ENCODE assay signal across 10 mouse cellular contexts in the genomic region with DNA sequence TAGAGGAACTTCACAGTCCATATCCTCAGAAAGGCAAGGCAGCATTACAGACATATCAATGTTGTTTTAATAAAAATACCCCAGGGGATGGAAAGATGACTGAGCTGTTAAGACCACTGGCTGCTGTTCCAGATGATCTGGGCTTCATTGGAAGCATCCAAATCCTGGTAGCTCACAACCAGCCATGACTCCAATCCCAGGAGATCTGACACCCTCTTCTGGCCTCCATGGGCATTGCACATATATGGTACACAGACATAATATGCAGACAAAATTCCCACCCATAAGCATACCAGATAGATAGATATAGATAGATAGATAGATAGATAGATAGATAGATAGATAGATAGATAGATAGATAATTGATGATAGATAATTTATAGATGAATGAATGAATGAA. TPM values are rescaled to one million over a fixed set of nuclear protein-coding genes. Genes with fewer than 3 reads are reported as not detected.
DNase-seq lines count a peak whose midpoint lies in the region; ATAC-seq and TF ChIP-seq lines count a peak whose summit lies in the region.
"Had no signal": no experiment of that assay in that cellular context is flagged by ENCODE, and none has a peak within 500 bp of the region (broad histone marks: within the 10 kb centered on the region; RNA-seq: fewer than 3 reads in every experiment).

No protein-coding gene starts in this region.

- H3K4me2 ChIP-seq in kidney, embryonic 14.5 days (replicated peaks; ENCODE audit: low read depth, low read length) = no peak overlapping the region
- H3K4me2 ChIP-seq: embryonic facial prominence, embryonic 15.5 days had no signal

- peak; percentile 13 for DNase-seq in kidney, adult 2 months
- DNase-seq in thymus, postnatal 0 days (ENCODE audit: low spot score) = peak; percentile 9
- DNase-seq in thymus, postnatal 25 days = no peak
- DNase-seq in embryo, embryonic 10.5 days (ENCODE audit: low spot score) = peak; percentile 60
- peak; percentile 15 for DNase-seq in splenic B cell, adult 2 months (ENCODE audit: low read depth, low spot score)
- no peak for DNase-seq in right cerebral cortex, postnatal 4 days
- DNase-seq in heart, adult 11 months = no peak
- DNase-seq: right cerebral cortex, postnatal 14 days had no signal

- ATAC-seq in kidney, embryonic 14.5 days (ENCODE audit: low FRiP score, low TSS enrichment) = no peak

- peak; percentile 44 for TF ChIP-seq CTCF in kidney, adult 2 months (conservative IDR thresholded peaks at IDR 0.05; ENCODE audit: insufficient read depth, insufficient read length, low read depth, low read length)

- no peak for TF ChIP-seq POLR2A in kidney, adult 2 months (IDR thresholded peaks at IDR 0.05; ENCODE audit: low read depth, low read length)

- H3K9ac ChIP-seq in kidney, embryonic 14.5 days (ENCODE audit: low read depth, low read length) = no peak overlapping the region
- H3K9ac ChIP-seq: embryonic facial prominence, embryonic 15.5 days had no signal

- no peaks in the 10 kb centered on the region for H3K4me1 ChIP-seq in kidney, adult 2 months (ENCODE audit: control insufficient read depth, insufficient read depth, low read length)
- no peaks in the 10 kb centered on the region for H3K4me1 ChIP-seq in kidney, embryonic 14.5 days (ENCODE audit: control insufficient read depth, insufficient read depth, low read length)
- H3K4me1 ChIP-seq: embryonic facial prominence, embryonic 15.5 days had no signal

- no peak overlapping the region for H3K4me3 ChIP-seq in kidney, adult 2 months (ENCODE audit: insufficient read depth, low read depth, low read length)
- no peak overlapping the region for H3K4me3 ChIP-seq in kidney, embryonic 14.5 days (ENCODE audit: low read length)
- H3K4me3 ChIP-seq: embryonic facial prominence, embryonic 15.5 days had no signal

- no peaks in the 10 kb centered on the region for H3K36me3 ChIP-seq in kidney, adult 2 months (ENCODE audit: control insufficient read depth, insufficient read depth, low read length)
- H3K36me3 ChIP-seq in kidney, embryonic 14.5 days (ENCODE audit: control insufficient read depth, insufficient read depth, low read length) = no peaks in the 10 kb centered on the region
- no peaks in the 10 kb centered on the region for H3K36me3 ChIP-seq in splenic B cell, adult 2 months (ENCODE audit: control insufficient read depth, insufficient read depth, low read length, poor library complexity, severe bottlenecking)
- H3K36me3 ChIP-seq: embryonic facial prominence, embryonic 15.5 days had no signal

- no peaks in the 10 kb centered on the region for H3K27me3 ChIP-seq in kidney, adult 2 months (replicated peaks; ENCODE audit: control insufficient read depth, insufficient read depth, low read length)
- H3K27me3 ChIP-seq in kidney, embryonic 14.5 days (ENCODE audit: control insufficient read depth, insufficient read depth, low read length) = no peaks in the 10 kb centered on the region
- no peaks in the 10 kb centered on the region for H3K27me3 ChIP-seq in splenic B cell, adult 2 months (ENCODE audit: control insufficient read depth, insufficient read depth, low read length, poor library complexity, severe bottlenecking)
- H3K27me3 ChIP-seq: embryonic facial prominence, embryonic 15.5 days had no signal

- H3K9me3 ChIP-seq in kidney, embryonic 14.5 days (ENCODE audit: control insufficient read depth, low read length) = no peaks in the 10 kb centered on the region
- H3K9me3 ChIP-seq: embryonic facial prominence, embryonic 15.5 days had no signal

- H3K27ac ChIP-seq in kidney, adult 2 months (ENCODE audit: insufficient read depth, low read depth, low read length) = no peak overlapping the region
- no peak overlapping the region for H3K27ac ChIP-seq in kidney, embryonic 14.5 days (ENCODE audit: low read depth, low read length)
- H3K27ac ChIP-seq: embryonic facial prominence, embryonic 15.5 days had no signal

RNA-seq across cellular contexts. Expression of gene Lca5, which starts 59.6 kb away (rescaled TPM):
- 0.48 and 0.60 TPM in 2 replicates for polyA plus RNA-seq in kidney, adult 2 months (2012; rRNA removed)
- 23.6 and 27.0 TPM in 2 replicates for polyA plus RNA-seq in kidney, embryonic 14.5 days (2014; fragmentation: Nextera tagmentation; extraction: Ambion mirVana)
- 8.3 and 9.8 TPM in 2 replicates for polyA plus RNA-seq in thymus, postnatal 0 days (2015; fragmentation: Nextera tagmentation; extraction: Ambion mirVana)

Comparison
In these comparisons a context has a peak if more than half of its experiments do, and no peak if none do; other contexts are left out.
1. DNase-seq: peak in kidney, adult 2 months (single experiment), thymus, postnatal 0 days (single experiment), embryo, embryonic 10.5 days (single experiment) and splenic B cell, adult 2 months (single experiment); none in thymus, postnatal 25 days (single experiment), right cerebral cortex, postnatal 4 days (single experiment) and heart, adult 11 months (single experiment).